Mouse (Mus musculus): ENCODE measurements at regions not wholly inside any gene's neighbourhood (a gene's known extent, or its start where the extent isn't known, plus 50 kb on each side); places are given as distances from the start of the nearest gene placed in this dataset.

DNA sequence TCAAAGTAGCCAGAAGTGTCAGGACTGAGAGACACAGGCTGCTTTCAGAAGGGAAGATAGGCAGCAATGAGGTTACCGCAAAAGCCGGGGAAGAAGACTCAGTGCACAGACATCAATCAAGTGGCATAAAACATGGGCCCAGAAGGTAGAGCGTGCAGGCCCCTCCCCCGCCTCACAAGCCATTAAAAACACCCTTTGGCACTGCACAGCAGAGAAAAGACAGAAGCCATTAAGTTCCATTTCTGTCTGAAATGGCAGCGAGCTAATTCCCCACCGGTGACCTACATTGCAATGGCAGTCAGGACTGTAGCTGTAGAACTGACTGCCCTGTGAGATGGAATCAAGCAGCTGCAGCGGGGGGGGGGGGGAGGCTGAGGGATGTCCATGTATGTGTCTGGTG lies 66.8 kb upstream of the Rph3a start:
- TF ChIP-seq CTCF (IDR thresholded peaks at IDR 0.05) (no peak), POLR2A (IDR thresholded peaks at IDR 0.05; ENCODE audit: insufficient read depth, low read depth, low read length) (no peak)

All from heart, adult 2 months (tissue).